8 mouse cellular contexts compared by ENCODE assay signal in genomic region chr7:27249146-27249545, GRCm38 (mm10). TPM values are rescaled to one million over a fixed set of nuclear protein-coding genes. Genes with fewer than 3 reads are reported as not detected.
A peak's percentile ranks its signal among the peaks of the same experiment; 100 is the strongest.
DNase-seq lines count a peak whose midpoint lies in the region; ATAC-seq and TF ChIP-seq lines count a peak whose summit lies in the region.
"Had no signal": no experiment of that assay in that cellular context is flagged by ENCODE, and none has a peak within 500 bp of the region (broad histone marks: within the 10 kb centered on the region; RNA-seq: fewer than 3 reads in every experiment).

No protein-coding gene starts in this region.

- H3K27me3 ChIP-seq in kidney, adult 2 months (replicated peaks; ENCODE audit: control insufficient read depth, insufficient read depth, low read length), result no peaks in the 10 kb centered on the region
- no peaks in the 10 kb centered on the region for H3K27me3 ChIP-seq in kidney, embryonic 16.5 days (ENCODE audit: insufficient read depth, low read length)
- H3K27me3 ChIP-seq in CH12.LX (replicated peaks), result no peaks in the 10 kb centered on the region

- over 99% methylated on average over 2 of the region's 2 CpGs for WGBS in kidney, adult 2 months
- WGBS in kidney, embryonic 16.5 days, result 94% methylated on average over 2 of the region's 2 CpGs

- dilution Hi-C loops in CH12.LX (cut with MboI; ENCODE audit: extremely low pct_ligation_motif_present, extremely low pct_unique_long_range_greater_than_20kb, low sequenced_read_pairs), result no loop called here

- in situ Hi-C loops in CH12.LX (cut with MboI; ENCODE audit: low pct_ligation_motif_present, low pct_unique_long_range_greater_than_20kb, low sequenced_read_pairs), result no loop called here

- no peaks in the 10 kb centered on the region for H3K4me1 ChIP-seq in kidney, adult 2 months (ENCODE audit: control insufficient read depth, insufficient read depth, low read length)
- no peaks in the 10 kb centered on the region for H3K4me1 ChIP-seq in kidney, embryonic 16.5 days (ENCODE audit: insufficient read depth, low read length)
- H3K4me1 ChIP-seq in CH12.LX (ENCODE audit: control insufficient read depth in 1 of 2, insufficient read depth in 2 of 2), result no peaks in the 10 kb centered on the region

- no peaks in the 10 kb centered on the region for H3K36me3 ChIP-seq in kidney, adult 2 months (ENCODE audit: control insufficient read depth, insufficient read depth, low read length)
- H3K36me3 ChIP-seq in kidney, embryonic 16.5 days (ENCODE audit: insufficient read depth, low read length), result peaks cover 13% of the 10 kb centered on the region
- peaks cover 44 to 71% of the 10 kb centered on the region in 2 experiments for H3K36me3 ChIP-seq in CH12.LX (replicated peaks in 1 of 2; ENCODE audit: control insufficient read depth in 1 of 2, insufficient read depth in 1 of 2, low read length in 1 of 2)

- 0 out of 2 replicates have a peak, but pooled peaks have one; percentile 15 for TF ChIP-seq CTCF in kidney, adult 2 months (conservative IDR thresholded peaks at IDR 0.05; ENCODE audit: insufficient read depth, insufficient read length, low read depth, low read length)
- peak in 1 of 2 experiments; percentile 66; a peak in 2 of 4 replicates for TF ChIP-seq CTCF in CH12.LX (conservative IDR thresholded peaks at IDR 0.05 in 1 of 2, IDR thresholded peaks at IDR 0.05 in 1 of 2; ENCODE audit: low read depth in 2 of 2, low read length in 2 of 2)

- no peak for ATAC-seq in kidney, embryonic 16.5 days (ENCODE audit: low FRiP score, low TSS enrichment)

- no peak overlapping the region for H3K4me3 ChIP-seq in kidney, adult 2 months (ENCODE audit: insufficient read depth, low read depth, low read length)
- no peak overlapping the region for H3K4me3 ChIP-seq in kidney, embryonic 16.5 days (ENCODE audit: low read length)
- H3K4me3 ChIP-seq in CH12.LX (replicated peaks in 1 of 3; ENCODE audit: low read depth in 2 of 3, low read length in 2 of 3, poor library complexity in 1 of 3), result no peak overlapping the region

- peak; percentile 32 for TF ChIP-seq RAD21 in CH12.LX (IDR thresholded peaks at IDR 0.05; ENCODE audit: low read depth, low read length)

- no peak overlapping the region for H3K4me2 ChIP-seq in kidney, embryonic 16.5 days (replicated peaks; ENCODE audit: low read depth, low read length)
- H3K4me2 ChIP-seq in CH12.LX (ENCODE audit: insufficient read depth, low read depth, poor library complexity, severe bottlenecking), result no peak overlapping the region

- H3K27ac ChIP-seq in kidney, adult 2 months (ENCODE audit: insufficient read depth, low read depth, low read length), result no peak overlapping the region
- no peak overlapping the region for H3K27ac ChIP-seq in kidney, embryonic 16.5 days (ENCODE audit: low read length)
- no peak overlapping the region for H3K27ac ChIP-seq in CH12.LX (ENCODE audit: insufficient read depth, low read depth)

- peak; percentile 39 for DNase-seq in kidney, adult 2 months
- peak; percentile 54 for DNase-seq in 3T3-L1 (ENCODE audit: low read depth, low spot score)
- DNase-seq in CH12.LX (ENCODE audit: extremely low read depth), result no peak
- DNase-seq in forelimb bud, embryonic 11.5 days (ENCODE audit: low read depth, low spot score), result peak; percentile 40
- DNase-seq in spleen, postnatal 4 days (ENCODE audit: low spot score in 2 of 2), result no peak
- DNase-seq in heart, adult 9 months (ENCODE audit: low spot score in 2 of 2), result no peak
- DNase-seq: adrenal gland, postnatal 36 days had no signal

- H3K79me2 ChIP-seq in CH12.LX (replicated peaks; ENCODE audit: control insufficient read depth, extremely low read depth, insufficient read depth, poor library complexity, severe bottlenecking), result no peaks in the 10 kb centered on the region

- no peak overlapping the region for H3K9ac ChIP-seq in kidney, embryonic 16.5 days (replicated peaks; ENCODE audit: low read length)
- H3K9ac ChIP-seq in CH12.LX (ENCODE audit: insufficient read depth, low read depth), result no peak overlapping the region

- H3K9me3 ChIP-seq in kidney, embryonic 16.5 days (ENCODE audit: low read length), result no peaks in the 10 kb centered on the region
- peaks cover 1% of the 10 kb centered on the region for H3K9me3 ChIP-seq in CH12.LX (replicated peaks; ENCODE audit: low read length)

- TF ChIP-seq POLR2A in kidney, adult 2 months (IDR thresholded peaks at IDR 0.05; ENCODE audit: low read depth, low read length), result no peak
- TF ChIP-seq POLR2A in CH12.LX (IDR thresholded peaks at IDR 0.05; ENCODE audit: low read depth, low read length), result no peak

- TF ChIP-seq EP300 in CH12.LX (IDR thresholded peaks at IDR 0.05; ENCODE audit: low read length), result no peak

TF ChIP-seq in CH12.LX, 34 proteins besides CTCF, POLR2A, EP300 and RAD21:
- TF ChIP-seq TBP (conservative IDR thresholded peaks at IDR 0.05; ENCODE audit: low read depth, low read length), result no peak
- TF ChIP-seq POLR2AphosphoS2 (IDR thresholded peaks at IDR 0.05; ENCODE audit: low read depth, low read length), result no peak
- TF ChIP-seq JUN (IDR thresholded peaks at IDR 0.05; ENCODE audit: insufficient read depth, low read depth, low read length), result no peak
- TF ChIP-seq KAT2A (IDR thresholded peaks at IDR 0.05; ENCODE audit: insufficient replicate concordance, low read length), result no peak
- peak; percentile 29; the same call in 1 of the 2 replicates for TF ChIP-seq SMC3 (IDR thresholded peaks at IDR 0.05; ENCODE audit: low read depth, low read length)
- TF ChIP-seq MAX (IDR thresholded peaks at IDR 0.05; ENCODE audit: low read length), result no peak
- TF ChIP-seq ZNF384 (IDR thresholded peaks at IDR 0.05; ENCODE audit: low read depth, low read length), result no peak
- TF ChIP-seq NELFE (IDR thresholded peaks at IDR 0.05; ENCODE audit: low read depth, low read length), result no peak

RNA-seq across cellular contexts. Expression of gene Numbl, which starts 9.1 kb away (rescaled TPM):
- 6.0 and 7.9 TPM in 2 replicates for polyA plus RNA-seq in kidney, adult 2 months (2012; rRNA removed)
- polyA plus RNA-seq in kidney, embryonic 16.5 days (2015; fragmentation: Nextera tagmentation; extraction: Ambion mirVana), result 13.5 and 16.4 TPM in 2 replicates
- total RNA-seq in CH12.LX (2012; rRNA removed) (1.5 and 2.3 TPM in 2 replicates), CH12.LX (2014; rRNA removed) (0.68 and 0.81 TPM in 2 replicates)
- 2.7 and 2.9 TPM in 2 replicates for polyA plus RNA-seq in CH12.LX (2012; ENCODE audit: insufficient read length, low read depth)

RNA-seq across cellular contexts. Expression of gene Coq8b, which starts 16.3 kb away (rescaled TPM):
- polyA plus RNA-seq in kidney, adult 2 months (2012; rRNA removed), result 43.1 and 50.3 TPM in 2 replicates
- 26.4 and 28.6 TPM in 2 replicates for polyA plus RNA-seq in kidney, embryonic 16.5 days (2015; fragmentation: Nextera tagmentation; extraction: Ambion mirVana)
- total RNA-seq in CH12.LX (2012; rRNA removed) (21.7 and 26.5 TPM in 2 replicates), CH12.LX (2014; rRNA removed) (16.0 and 19.7 TPM in 2 replicates)
- polyA plus RNA-seq in CH12.LX (2012; ENCODE audit: insufficient read length, low read depth), result 20.6 and 21.3 TPM in 2 replicates

RNA-seq across cellular contexts. Expression of gene Itpkc, which starts 20.7 kb away (rescaled TPM):
- 6.8 and 7.0 TPM in 2 replicates for polyA plus RNA-seq in kidney, adult 2 months (2012; rRNA removed)
- polyA plus RNA-seq in kidney, embryonic 16.5 days (2015; fragmentation: Nextera tagmentation; extraction: Ambion mirVana), result 5.5 and 6.4 TPM in 2 replicates
- total RNA-seq in CH12.LX (2012; rRNA removed), result 5.9 and 8.1 TPM in 2 replicates
- 3.2 and 4.0 TPM in 2 replicates for total RNA-seq in CH12.LX (2014; rRNA removed)
- polyA plus RNA-seq in CH12.LX (2012; ENCODE audit: insufficient read length, low read depth), result 4.0 and 4.1 TPM in 2 replicates

RNA-seq across cellular contexts. Expression of gene Snrpa, which starts 53.1 kb away (rescaled TPM):
- polyA plus RNA-seq in kidney, adult 2 months (2012; rRNA removed), result 127 and 131 TPM in 2 replicates
- polyA plus RNA-seq in kidney, embryonic 16.5 days (2015; fragmentation: Nextera tagmentation; extraction: Ambion mirVana), result 305 and 323 TPM in 2 replicates
- total RNA-seq in CH12.LX (2012; rRNA removed) (123 and 130 TPM in 2 replicates), CH12.LX (2014; rRNA removed) (67.1 and 74.4 TPM in 2 replicates)
- 196 and 233 TPM in 2 replicates for polyA plus RNA-seq in CH12.LX (2012; ENCODE audit: insufficient read length, low read depth)

RNA-seq across cellular contexts. Expression of gene BC024978, which starts 53.6 kb away (rescaled TPM):
- polyA plus RNA-seq in kidney, adult 2 months (2012; rRNA removed), result 8.2 and 9.6 TPM in 2 replicates
- polyA plus RNA-seq in kidney, embryonic 16.5 days (2015; fragmentation: Nextera tagmentation; extraction: Ambion mirVana), result 4.1 TPM in 2 replicates
- total RNA-seq in CH12.LX (2012; rRNA removed) (1.6 and 1.9 TPM in 2 replicates), CH12.LX (2014; rRNA removed) (0.90 and 1.7 TPM in 2 replicates)
- 5.7 and 9.4 TPM in 2 replicates for polyA plus RNA-seq in CH12.LX (2012; ENCODE audit: insufficient read length, low read depth)

Comparison
In these comparisons a context has a peak if more than half of its experiments do, and no peak if none do; other contexts are left out.
1. DNase-seq: peak in kidney, adult 2 months (single experiment), 3T3-L1 (single experiment) and forelimb bud, embryonic 11.5 days (single experiment); none in CH12.LX (single experiment), spleen, postnatal 4 days (0 of 2) and heart, adult 9 months (0 of 2).